Mouse (Mus musculus) natural killer cell, adult 2 months (primary cell): ENCODE data around the gene Fgd3.

Source experiments
- DNase-seq, 2 experiments: peaks; one replicate each; pipeline ENCODE4 v3.0.0; 2022; ENCODE audit warnings: low spot score in 2 of 2

The Fgd3 gene

DNA sequence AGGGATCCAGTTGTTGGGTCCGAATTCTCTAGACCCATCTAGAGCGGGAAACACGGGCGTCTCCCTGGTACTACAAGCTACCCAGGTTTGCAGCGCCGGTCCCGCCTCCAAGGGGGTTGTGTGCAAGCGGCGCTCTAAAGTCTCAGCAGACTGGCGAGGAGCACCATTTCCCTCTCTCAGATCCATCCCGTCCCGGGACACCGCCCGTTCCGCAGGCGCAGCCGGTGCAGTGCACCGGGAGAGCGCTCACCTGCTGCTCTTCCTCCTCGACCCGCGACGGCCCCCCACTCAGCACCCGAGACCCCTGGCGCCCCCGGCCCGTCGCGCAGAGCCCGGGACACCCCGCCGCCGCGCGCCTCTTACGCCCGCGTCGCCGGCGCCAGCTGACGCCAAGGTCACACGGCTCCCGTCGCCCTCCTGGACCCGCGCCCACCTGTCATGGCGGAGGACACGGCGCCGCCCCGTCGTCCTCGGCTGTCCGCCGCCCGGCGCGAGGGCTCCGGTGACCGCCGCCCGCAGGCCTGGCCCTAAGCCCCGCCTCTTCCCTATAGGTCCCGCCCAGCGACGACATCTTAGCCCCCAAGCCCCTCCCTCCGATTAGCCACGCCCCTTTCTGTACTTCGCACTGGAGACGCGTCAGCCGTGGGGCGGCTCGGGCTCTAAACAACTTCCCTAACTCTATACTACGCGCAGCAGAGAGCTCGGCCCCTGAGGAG lies 104.4 kb downstream of the Fgd3 start, which contains the start of gene Card19:
Gene Card19, minus strand, starts transcription at position 534 of the 716 bp plus-strand sequence.
- DNase-seq: peak; percentile 98

DNA sequence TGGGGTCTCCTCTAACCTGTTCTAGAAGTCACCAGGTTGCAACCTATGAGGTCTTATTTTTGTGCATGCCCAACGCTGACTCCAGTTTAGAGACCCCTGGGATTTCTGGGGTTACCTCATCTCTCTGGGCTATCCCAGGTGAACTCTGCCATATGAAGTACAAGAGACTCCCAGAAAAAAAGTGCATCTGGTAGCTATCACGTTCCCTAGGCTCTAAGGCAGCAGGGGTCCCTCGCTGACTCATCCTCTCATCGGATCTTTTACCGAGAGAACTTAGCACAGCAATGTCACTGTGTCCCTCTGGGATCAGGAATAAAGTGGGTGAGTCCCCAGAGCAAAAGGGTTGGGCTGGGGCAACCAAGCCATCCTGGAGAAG lies 105.0 kb downstream of the Fgd3 start:
- DNase-seq: no peak

DNA sequence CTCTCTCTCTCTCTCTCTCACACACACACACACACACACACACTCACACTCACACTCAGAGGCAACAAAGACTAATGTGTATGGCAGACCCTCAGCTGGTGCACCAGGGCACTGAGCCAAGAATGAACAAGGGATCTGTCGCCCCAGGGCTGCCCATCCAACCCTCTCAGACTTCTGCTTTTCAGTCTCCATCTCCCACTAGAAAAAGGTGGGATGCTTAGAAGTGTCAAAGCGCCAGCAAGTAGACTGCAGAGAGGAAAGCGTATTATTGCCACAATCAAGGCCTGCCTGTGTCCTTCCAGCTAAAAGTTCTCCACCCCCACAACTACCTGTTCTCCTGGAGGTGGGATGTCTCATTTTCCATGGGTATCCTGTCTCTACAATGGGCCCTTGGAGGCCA lies 105.7 kb downstream of the Fgd3 start:
- no peak for DNase-seq

DNA sequence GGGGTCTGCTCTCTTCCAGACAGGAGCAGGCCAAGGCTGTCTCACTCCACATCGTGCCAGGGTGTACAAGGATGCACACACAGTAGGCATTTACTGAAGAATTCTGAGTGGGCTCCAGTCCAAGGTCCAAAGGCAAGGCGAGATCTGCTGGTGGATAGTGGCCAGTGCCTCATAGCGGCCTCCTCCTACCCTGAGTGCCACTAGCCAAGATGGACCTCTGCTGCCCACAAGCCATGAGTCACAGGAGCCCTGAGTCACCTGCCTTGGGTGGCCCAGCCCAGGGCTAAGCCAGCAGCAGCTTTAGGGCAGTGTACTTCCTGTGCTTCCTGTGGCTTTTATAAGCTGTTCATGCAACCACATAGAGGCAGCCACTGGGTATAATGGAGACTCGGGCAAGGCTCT lies 106.6 kb downstream of the Fgd3 start:
- peak; percentile 84 to 93 for DNase-seq

DNA sequence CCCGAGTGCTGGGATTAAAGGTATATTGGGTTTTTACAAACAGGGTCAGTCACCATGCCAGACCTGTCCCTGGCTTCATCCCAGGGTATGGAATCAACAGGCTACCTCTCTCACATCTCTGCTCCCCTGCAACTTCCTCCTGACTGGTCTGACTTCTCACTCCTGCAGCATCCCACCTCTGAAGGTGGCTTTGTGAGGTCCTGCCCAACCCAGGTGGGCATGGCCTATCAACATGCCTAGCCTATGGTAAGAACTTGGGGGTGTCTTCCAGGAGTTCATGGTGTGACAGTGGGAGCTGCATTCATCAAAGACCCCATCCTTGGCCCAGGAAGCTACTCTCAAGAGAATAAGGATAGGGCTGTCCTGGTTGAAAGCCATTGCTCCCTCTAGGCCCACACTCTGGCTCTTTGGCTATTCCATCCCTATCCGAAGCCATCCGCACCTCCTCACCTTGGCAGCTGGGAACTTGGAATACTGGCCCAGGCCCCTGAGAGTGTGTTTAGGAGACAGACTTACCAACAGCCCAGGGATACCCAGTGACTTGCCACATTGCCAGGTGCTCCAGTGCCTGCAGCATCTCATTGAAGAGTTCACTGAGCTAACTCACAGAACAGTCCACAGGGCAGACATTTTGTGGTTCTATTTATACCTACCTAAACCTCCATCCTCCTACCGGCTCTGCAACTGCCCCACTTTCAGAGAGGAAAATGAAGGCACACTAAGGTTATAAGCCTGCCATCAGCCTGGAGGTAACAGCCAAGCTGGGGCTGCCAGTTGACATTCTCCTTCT lies 107.2 kb downstream of the Fgd3 start:
- no peak for DNase-seq
